Mouse (Mus musculus): ENCODE measurements around the gene Scp2.

DNA sequence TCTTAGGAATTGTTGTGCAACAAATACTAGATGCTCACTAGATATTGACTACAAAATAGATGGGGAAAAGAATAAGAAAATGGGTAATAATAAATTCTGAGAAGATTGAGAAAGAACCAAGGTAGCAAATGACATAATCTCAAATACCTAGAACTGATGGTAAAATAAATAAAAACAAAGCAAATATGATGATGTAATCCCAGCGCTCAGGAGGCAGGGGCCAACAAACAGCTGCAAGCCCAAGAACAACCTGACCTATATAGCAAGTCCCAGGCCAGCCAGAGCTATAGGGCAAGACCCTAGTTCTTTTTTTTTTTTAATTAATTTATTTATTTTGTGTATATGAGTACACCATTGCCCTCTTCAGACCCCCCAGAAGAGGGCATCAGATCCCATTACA, 20.7 kb downstream of the Scp2 start:
- TF ChIP-seq HCFC1 (IDR thresholded peaks at IDR 0.05; ENCODE audit: borderline replicate concordance, insufficient read depth, low read length) (no peak), ZNF384 (IDR thresholded peaks at IDR 0.05; ENCODE audit: low read depth, low read length) (no peak), MAFK (IDR thresholded peaks at IDR 0.05; ENCODE audit: insufficient read depth, low read depth, low read length) (no peak)

All from ES-E14 (cell line).